Mouse (Mus musculus) liver, embryonic 12.5 days (tissue): Measurements from ENCODE around the gene Glrb. TPM values are rescaled to one million over a fixed set of nuclear protein-coding genes. Genes with fewer than 3 reads are reported as not detected.

Experiments
- ATAC-seq: fragments of 200-750 bp; cut with Nextera tagmentation; 2 replicates; pipeline ENCODE4 v1.8.0; 2017; ENCODE audit warnings: moderate number of reproducible peaks, mild to moderate bottlenecking, moderate library complexity
- H3K27ac ChIP-seq: fragments of 300-500 bp; sonication (generic); 2 replicates; pipeline ENCODE4 v1.5.1; 2016; ENCODE audit warnings: mild to moderate bottlenecking
- H3K27me3 ChIP-seq: fragments of 300-500 bp; sonication (generic); replicated peaks from 2 replicates; pipeline ENCODE4 v1.6.1; 2016; ENCODE audit warnings: mild to moderate bottlenecking, moderate library complexity
- H3K36me3 ChIP-seq: fragments of 300-500 bp; sonication (generic); 2 replicates; pipeline ENCODE4 v1.6.1; 2016; ENCODE audit warnings: mild to moderate bottlenecking, moderate library complexity
- H3K4me1 ChIP-seq: fragments of 300-500 bp; sonication (generic); 2 replicates; pipeline ENCODE4 v1.6.1; 2016
- H3K4me2 ChIP-seq: fragments of 300-500 bp; sonication (generic); 2 replicates; pipeline ENCODE4 v1.6.1; 2016; ENCODE audit warnings: mild to moderate bottlenecking, moderate library complexity
- H3K4me3 ChIP-seq: fragments of 300-500 bp; sonication (generic); 2 replicates; pipeline ENCODE4 v1.5.1; 2016; ENCODE audit warnings: mild to moderate bottlenecking, moderate library complexity
- H3K9ac ChIP-seq: fragments of 300-500 bp; sonication (generic); 2 replicates; pipeline ENCODE4 v1.6.1; 2016; ENCODE audit warnings: mild to moderate bottlenecking, moderate library complexity
- H3K9me3 ChIP-seq: fragments of 300-500 bp; sonication (generic); replicated peaks from 2 replicates; pipeline ENCODE4 v1.6.1; 2016; ENCODE audit warnings: mild to moderate bottlenecking, moderate library complexity
- WGBS: fragments of 180-500 bp; shearing (Covaris S2); methylation state at CpG from one replicate; pipeline ENCODE4 v1.1.7; 2016; ENCODE audit not compliant: insufficient replicate concordance; 5-methylcytosine and 5-hydroxymethylcytosine counted together
- polyA plus RNA-seq: library from polyadenylated mRNA; unstranded; fragments of >200 nt; fragmentation: Nextera tagmentation; extraction: Ambion mirVana; gene quantifications from 2 replicates; pipeline ENCODE4 v1.2.1, GENCODE M21; 2016

Glrb gene
- polyA plus RNA-seq = 0.75 and 1.3 TPM in 2 replicates

GRCm38 (mm10) chr3:80913111-80913778 is at the start of gene Glrb:
TSS of gene Glrb (minus strand) at chr3:80913660.
- peak within 1 kb of the TSS; percentile 44; the same call in 1 of the 2 replicates for H3K9ac ChIP-seq
- peak; percentile 40 for ATAC-seq
- peaks cover 27% of the 10 kb centered on the region for H3K27me3 ChIP-seq
- H3K9me3 ChIP-seq = no peaks in the 10 kb centered on the region
- H3K4me2 ChIP-seq = peak within 1 kb of the TSS; percentile 68
- H3K4me1 ChIP-seq = peaks cover 2% of the 10 kb centered on the region; the same call in 1 of the 2 replicates
- no peak within 1 kb of the TSS for H3K27ac ChIP-seq
- H3K36me3 ChIP-seq = no peaks in the 10 kb centered on the region
- 2% methylated on average over 69 of the region's 76 CpGs for WGBS
- H3K4me3 ChIP-seq = peak within 1 kb of the TSS; percentile 57

- no peak overlapping the region for H3K9ac ChIP-seq
- no peak overlapping the region for H3K4me3 ChIP-seq
- no peaks in the 10 kb centered on the region for H3K27me3 ChIP-seq
- ATAC-seq = no peak
- H3K9me3 ChIP-seq = no peaks in the 10 kb centered on the region
- H3K36me3 ChIP-seq = no peaks in the 10 kb centered on the region
- H3K4me2 ChIP-seq = no peak overlapping the region
- H3K27ac ChIP-seq = no peak overlapping the region
- no peaks in the 10 kb centered on the region for H3K4me1 ChIP-seq
Measured at GRCm38 (mm10) chr3:80959965-80960364, 46.5 kb upstream of the Glrb start.

GRCm38 (mm10) chr3:80958591-80958990 is 45.1 kb upstream of the Glrb start:
- H3K9ac ChIP-seq = no peak overlapping the region
- H3K36me3 ChIP-seq = no peaks in the 10 kb centered on the region
- WGBS = 26% methylated on average over 1 of the region's 1 CpGs
- H3K27ac ChIP-seq = no peak overlapping the region
- no peak for ATAC-seq
- no peaks in the 10 kb centered on the region for H3K27me3 ChIP-seq
- H3K9me3 ChIP-seq = no peaks in the 10 kb centered on the region
- no peaks in the 10 kb centered on the region for H3K4me1 ChIP-seq
- no peak overlapping the region for H3K4me3 ChIP-seq
- no peak overlapping the region for H3K4me2 ChIP-seq

GRCm38 (mm10) chr3:80913779-80914284 is 372 bp upstream of the Glrb start:
- no peak for ATAC-seq
- Histone ChIP-seq H3K9ac (no peak overlapping the region), H3K9me3 (no peaks in the 10 kb centered on the region), H3K36me3 (no peaks in the 10 kb centered on the region), H3K27me3 (peaks cover 27% of the 10 kb centered on the region), H3K4me3 (peak overlapping the region; percentile 57), H3K4me2 (peak overlapping the region; percentile 68), H3K4me1 (peaks cover 2% of the 10 kb centered on the region; the same call in 1 of the 2 replicates), H3K27ac (no peak overlapping the region)
- WGBS = 15% methylated on average over 6 of the region's 6 CpGs

GRCm38 (mm10) chr3:80894745-80895480 is 18.5 kb downstream of the Glrb start:
- Histone ChIP-seq H3K27me3 (no peaks in the 10 kb centered on the region), H3K9me3 (no peaks in the 10 kb centered on the region), H3K4me3 (no peak overlapping the region), H3K36me3 (no peaks in the 10 kb centered on the region), H3K4me1 (no peaks in the 10 kb centered on the region), H3K9ac (no peak overlapping the region), H3K27ac (no peak overlapping the region), H3K4me2 (no peak overlapping the region)
- WGBS = 53% methylated on average over 5 of the region's 5 CpGs
- no peak for ATAC-seq

- no peak overlapping the region for H3K9ac ChIP-seq
- H3K9me3 ChIP-seq = no peaks in the 10 kb centered on the region
- no peaks in the 10 kb centered on the region for H3K4me1 ChIP-seq
- ATAC-seq = no peak
- no peak overlapping the region for H3K4me2 ChIP-seq
- no peak overlapping the region for H3K4me3 ChIP-seq
- no peak overlapping the region for H3K27ac ChIP-seq
- 72% methylated on average over 5 of the region's 5 CpGs for WGBS
- no peaks in the 10 kb centered on the region for H3K27me3 ChIP-seq
- no peaks in the 10 kb centered on the region for H3K36me3 ChIP-seq
Measured at GRCm38 (mm10) chr3:80894328-80894727, 19.1 kb downstream of the Glrb start.

- Histone ChIP-seq H3K27me3 (no peaks in the 10 kb centered on the region), H3K27ac (no peak overlapping the region), H3K4me1 (no peaks in the 10 kb centered on the region), H3K36me3 (no peaks in the 10 kb centered on the region), H3K9me3 (no peaks in the 10 kb centered on the region), H3K4me2 (no peak overlapping the region), H3K9ac (no peak overlapping the region), H3K4me3 (no peak overlapping the region)
- no peak for ATAC-seq
- WGBS = 34% methylated on average over 4 of the region's 4 CpGs
Measured at GRCm38 (mm10) chr3:80893055-80893690, 20.3 kb downstream of the Glrb start.

- Histone ChIP-seq H3K36me3 (no peaks in the 10 kb centered on the region), H3K27ac (no peak overlapping the region), H3K27me3 (no peaks in the 10 kb centered on the region), H3K4me3 (no peak overlapping the region), H3K9ac (no peak overlapping the region), H3K9me3 (no peaks in the 10 kb centered on the region), H3K4me1 (no peaks in the 10 kb centered on the region), H3K4me2 (no peak overlapping the region)
- no peak for ATAC-seq
- WGBS = 51% methylated on average over 4 of the region's 4 CpGs
Measured at GRCm38 (mm10) chr3:80891087-80891486, 22.4 kb downstream of the Glrb start.

- Histone ChIP-seq H3K27ac (no peak overlapping the region), H3K4me2 (no peak overlapping the region), H3K9me3 (no peaks in the 10 kb centered on the region), H3K9ac (no peak overlapping the region), H3K4me3 (no peak overlapping the region), H3K27me3 (no peaks in the 10 kb centered on the region), H3K4me1 (no peaks in the 10 kb centered on the region), H3K36me3 (no peaks in the 10 kb centered on the region)
- 60% methylated on average over 1 of the region's 1 CpGs for WGBS
- no peak for ATAC-seq
Measured at GRCm38 (mm10) chr3:80885174-80885573, 28.3 kb downstream of the Glrb start.

GRCm38 (mm10) chr3:80883601-80884000 is 29.9 kb downstream of the Glrb start:
- 58% methylated on average over 6 of the region's 6 CpGs for WGBS
- H3K4me3 ChIP-seq = no peak overlapping the region
- no peak for ATAC-seq
- H3K4me2 ChIP-seq = no peak overlapping the region
- no peaks in the 10 kb centered on the region for H3K27me3 ChIP-seq
- H3K4me1 ChIP-seq = no peaks in the 10 kb centered on the region
- H3K27ac ChIP-seq = no peak overlapping the region
- no peaks in the 10 kb centered on the region for H3K9me3 ChIP-seq
- H3K36me3 ChIP-seq = no peaks in the 10 kb centered on the region
- H3K9ac ChIP-seq = no peak overlapping the region

- Histone ChIP-seq H3K4me3 (no peak overlapping the region), H3K36me3 (no peaks in the 10 kb centered on the region), H3K27ac (no peak overlapping the region), H3K4me2 (no peak overlapping the region), H3K4me1 (no peaks in the 10 kb centered on the region), H3K9ac (no peak overlapping the region), H3K27me3 (no peaks in the 10 kb centered on the region), H3K9me3 (no peaks in the 10 kb centered on the region)
- ATAC-seq = no peak
- 65% methylated on average over 6 of the region's 6 CpGs for WGBS
Measured at GRCm38 (mm10) chr3:80880660-80881293, 32.7 kb downstream of the Glrb start.

- Histone ChIP-seq H3K4me2 (no peak overlapping the region), H3K27ac (no peak overlapping the region), H3K36me3 (no peaks in the 10 kb centered on the region), H3K9me3 (no peaks in the 10 kb centered on the region), H3K9ac (no peak overlapping the region), H3K4me1 (no peaks in the 10 kb centered on the region), H3K27me3 (no peaks in the 10 kb centered on the region), H3K4me3 (no peak overlapping the region)
- 51% methylated on average over 5 of the region's 5 CpGs for WGBS
- ATAC-seq = no peak
Measured at GRCm38 (mm10) chr3:80878571-80878970, 34.9 kb downstream of the Glrb start.
